Mouse (Mus musculus) intestine, embryonic 16.5 days (tissue): Measurements from ENCODE around the gene Gramd4. TPM values are rescaled to one million over a fixed set of nuclear protein-coding genes. Genes with fewer than 3 reads are reported as not detected.

Experiments
- ATAC-seq: fragments of 200-750 bp; cut with Nextera tagmentation; 2 replicates; pipeline ENCODE4 v1.8.0; 2017; ENCODE audit warnings: moderate TSS enrichment, moderate library complexity
- H3K27ac ChIP-seq: fragments of 300-500 bp; sonication (generic); 2 replicates; pipeline ENCODE4 v1.5.1; 2014; ENCODE audit warnings: mild to moderate bottlenecking, low read length
- H3K27me3 ChIP-seq: fragments of 300-500 bp; sonication (generic); replicated peaks from 2 replicates; pipeline ENCODE4 v1.6.1; 2014; ENCODE audit warnings: low read length, control low read depth, mixed read lengths; ENCODE audit not compliant: control insufficient read depth, insufficient read depth
- H3K36me3 ChIP-seq: fragments of 300-500 bp; sonication (generic); 2 replicates; pipeline ENCODE4 v1.6.1; 2014; ENCODE audit warnings: low read length, control low read depth; ENCODE audit not compliant: control insufficient read depth, insufficient read depth
- H3K4me1 ChIP-seq: fragments of 300-500 bp; sonication (generic); 2 replicates; pipeline ENCODE4 v1.6.1; 2014; ENCODE audit warnings: low read length, control low read depth, mixed read lengths; ENCODE audit not compliant: control insufficient read depth, insufficient read depth
- H3K4me2 ChIP-seq: fragments of 300-500 bp; sonication (generic); 2 replicates; pipeline ENCODE4 v1.6.1; 2014; ENCODE audit warnings: low read depth, low read length, control low read depth
- H3K4me3 ChIP-seq: fragments of 300-500 bp; sonication (generic); 2 replicates; pipeline ENCODE4 v1.5.1; 2014; ENCODE audit warnings: mild to moderate bottlenecking, low read length
- H3K9ac ChIP-seq: fragments of 300-500 bp; sonication (generic); 2 replicates; pipeline ENCODE4 v1.6.1; 2014; ENCODE audit warnings: low read depth, low read length
- H3K9me3 ChIP-seq: fragments of 300-500 bp; sonication (generic); 2 replicates; pipeline ENCODE4 v1.6.1; 2016; ENCODE audit warnings: low read length, control low read depth; ENCODE audit not compliant: control insufficient read depth
- WGBS: fragments of 180-500 bp; shearing (Covaris S2); extraction: QIAGEN DNeasy Blood & Tissue Kit; methylation state at CpG from one replicate; pipeline ENCODE4 v1.1.7; 2014; 5-methylcytosine and 5-hydroxymethylcytosine counted together
- polyA plus RNA-seq: library from polyadenylated mRNA; unstranded; fragments of >200 nt; fragmentation: Nextera tagmentation; extraction: Ambion mirVana; gene quantifications from 2 replicates; pipeline ENCODE4 v1.2.1, GENCODE M21; 2015

Gene Gramd4
- polyA plus RNA-seq, 1 experiment from 2014 or later = 9.1 TPM

DNA sequence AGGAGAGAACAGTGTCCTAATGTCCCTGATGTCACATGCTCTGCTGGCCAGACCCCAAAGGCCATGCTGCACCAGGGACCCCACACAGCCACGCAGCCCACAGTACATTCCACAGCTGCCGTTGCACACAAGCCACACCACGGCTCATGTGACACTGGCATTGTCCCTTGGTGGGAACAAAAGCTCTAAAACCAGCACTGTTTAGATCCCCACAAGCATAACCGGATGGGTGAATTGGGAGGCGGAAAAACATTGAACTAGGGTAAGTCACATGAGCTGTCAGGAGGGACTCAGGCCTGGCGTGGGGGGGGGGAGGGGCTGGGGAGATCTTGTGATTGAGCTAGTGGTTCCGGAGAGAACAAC lies 111.0 kb downstream of the Gramd4 start:
- no peak overlapping the region for H3K4me2 ChIP-seq
- no peaks in the 10 kb centered on the region for H3K27me3 ChIP-seq
- ATAC-seq = no peak
- 56% methylated on average over 7 of the region's 7 CpGs for WGBS
- no peak overlapping the region for H3K9ac ChIP-seq
- H3K36me3 ChIP-seq = no peaks in the 10 kb centered on the region
- no peaks in the 10 kb centered on the region for H3K9me3 ChIP-seq
- no peak overlapping the region for H3K27ac ChIP-seq
- H3K4me3 ChIP-seq = no peak overlapping the region
- H3K4me1 ChIP-seq = no peaks in the 10 kb centered on the region

DNA sequence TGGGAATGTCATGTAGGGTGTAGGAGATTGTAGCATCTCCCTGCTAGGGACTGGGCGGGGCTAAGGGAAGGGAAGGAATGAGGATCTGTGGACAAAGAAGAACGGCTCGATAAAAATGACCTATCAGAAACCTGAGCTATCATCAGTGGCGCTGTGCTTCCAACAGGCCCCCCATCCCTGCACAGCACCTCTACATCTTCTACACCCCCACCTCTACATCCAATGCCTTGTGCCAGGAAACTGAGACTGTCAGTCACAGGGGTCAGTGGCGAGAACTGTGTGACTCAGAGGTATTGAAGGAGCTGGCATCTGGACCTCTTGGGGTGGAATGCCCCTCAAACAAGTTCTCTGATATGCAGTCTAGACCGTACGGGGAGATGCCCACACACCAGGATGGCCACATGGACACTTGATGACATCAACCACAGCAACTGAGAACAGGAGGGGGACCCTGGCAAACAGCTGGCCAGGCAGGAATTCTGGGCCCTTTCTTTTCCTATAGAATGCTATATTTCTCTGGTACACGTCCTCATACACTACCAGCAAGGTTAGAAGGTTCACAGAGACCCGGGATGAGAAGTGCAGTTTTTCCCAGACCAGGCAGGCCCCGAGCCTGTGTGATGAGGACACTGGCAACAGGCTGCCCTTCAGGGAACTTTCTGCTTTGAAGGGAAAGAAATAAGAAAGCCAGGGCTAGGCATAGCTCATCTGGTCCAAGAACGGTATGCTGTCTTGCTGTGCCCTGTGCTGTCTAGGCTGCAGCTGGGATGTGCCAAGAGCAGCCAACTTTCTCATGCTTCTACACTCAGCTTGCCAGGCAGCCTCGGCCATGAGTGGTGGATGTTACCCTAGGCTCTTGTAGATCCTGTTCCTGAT lies 111.7 kb downstream of the Gramd4 start:
- Histone ChIP-seq H3K4me1 (no peaks in the 10 kb centered on the region), H3K9ac (no peak overlapping the region), H3K4me2 (no peak overlapping the region), H3K27ac (no peak overlapping the region), H3K36me3 (no peaks in the 10 kb centered on the region), H3K4me3 (no peak overlapping the region), H3K9me3 (no peaks in the 10 kb centered on the region), H3K27me3 (no peaks in the 10 kb centered on the region)
- ATAC-seq = 0 out of 2 replicates have a peak, but pooled peaks have one; percentile 24
- WGBS = 77% methylated on average over 12 of the region's 12 CpGs

DNA sequence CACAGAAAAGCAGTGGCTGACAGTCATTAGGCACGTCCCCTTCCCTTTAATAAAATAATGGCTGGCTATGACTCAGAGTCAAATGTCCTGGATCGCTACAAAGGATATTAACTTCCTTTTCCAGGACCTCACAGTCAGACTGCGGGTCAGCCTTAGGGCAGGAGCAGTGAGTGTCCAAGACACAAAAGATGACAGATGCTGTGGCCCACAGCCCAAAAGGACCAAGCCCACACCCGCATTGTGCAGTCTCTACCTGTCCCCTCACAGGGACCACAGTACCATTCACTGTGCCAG lies 112.3 kb downstream of the Gramd4 start:
- WGBS = 78% methylated on average over 4 of the region's 4 CpGs
- Histone ChIP-seq H3K9me3 (no peaks in the 10 kb centered on the region), H3K9ac (no peak overlapping the region), H3K27me3 (no peaks in the 10 kb centered on the region), H3K4me2 (no peak overlapping the region), H3K27ac (no peak overlapping the region), H3K36me3 (no peaks in the 10 kb centered on the region), H3K4me1 (no peaks in the 10 kb centered on the region), H3K4me3 (no peak overlapping the region)
- ATAC-seq = no peak

DNA sequence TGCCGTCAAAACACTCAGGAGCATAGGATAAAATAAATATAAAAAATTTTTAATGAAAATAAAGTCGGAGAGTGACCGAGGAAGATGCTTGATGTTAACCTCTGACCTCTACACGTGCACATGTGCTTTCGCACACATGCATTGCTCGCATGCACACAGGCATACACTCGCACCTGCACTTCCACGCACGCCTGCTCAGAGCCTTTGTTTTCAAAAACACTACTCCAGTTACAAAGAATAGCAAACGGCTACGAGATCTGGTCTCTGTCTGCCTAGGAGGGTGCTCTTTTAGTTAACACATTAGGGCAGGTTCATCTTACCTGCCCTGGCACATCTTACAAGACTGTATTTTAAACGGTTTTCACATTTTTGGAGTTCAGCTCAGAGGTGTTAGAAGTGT lies 113.8 kb downstream of the Gramd4 start:
- H3K9me3 ChIP-seq = no peaks in the 10 kb centered on the region
- H3K27me3 ChIP-seq = no peaks in the 10 kb centered on the region
- H3K4me2 ChIP-seq = no peak overlapping the region
- 80% methylated on average over 12 of the region's 12 CpGs for WGBS
- no peaks in the 10 kb centered on the region for H3K36me3 ChIP-seq
- no peak overlapping the region for H3K9ac ChIP-seq
- no peak overlapping the region for H3K27ac ChIP-seq
- no peak overlapping the region for H3K4me3 ChIP-seq
- no peak for ATAC-seq
- H3K4me1 ChIP-seq = no peaks in the 10 kb centered on the region

DNA sequence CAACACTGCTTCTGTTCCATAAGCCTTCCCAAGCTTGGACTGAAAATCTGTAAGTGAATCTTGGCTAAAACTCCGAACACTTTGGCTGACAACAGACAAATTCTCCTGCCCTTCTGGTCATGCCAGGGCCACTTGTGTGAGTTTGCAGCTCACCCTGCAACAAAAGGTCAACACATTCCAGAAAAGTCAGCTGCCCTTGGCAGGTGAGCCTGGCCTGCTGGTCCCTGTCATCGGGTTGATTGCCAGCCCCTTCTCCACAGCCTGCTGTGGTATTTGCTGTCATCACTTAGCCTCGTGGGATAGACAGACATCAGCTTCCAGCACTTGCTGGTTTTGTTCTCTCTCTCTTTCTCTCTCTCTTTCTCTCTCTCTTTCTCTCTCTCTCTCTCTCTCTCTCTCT lies 114.6 kb downstream of the Gramd4 start:
- ATAC-seq = no peak
- H3K27me3 ChIP-seq = no peaks in the 10 kb centered on the region
- no peak overlapping the region for H3K9ac ChIP-seq
- no peak overlapping the region for H3K4me2 ChIP-seq
- 48% methylated on average over 3 of the region's 3 CpGs for WGBS
- no peaks in the 10 kb centered on the region for H3K36me3 ChIP-seq
- H3K4me3 ChIP-seq = no peak overlapping the region
- H3K4me1 ChIP-seq = no peaks in the 10 kb centered on the region
- no peak overlapping the region for H3K27ac ChIP-seq
- no peaks in the 10 kb centered on the region for H3K9me3 ChIP-seq

DNA sequence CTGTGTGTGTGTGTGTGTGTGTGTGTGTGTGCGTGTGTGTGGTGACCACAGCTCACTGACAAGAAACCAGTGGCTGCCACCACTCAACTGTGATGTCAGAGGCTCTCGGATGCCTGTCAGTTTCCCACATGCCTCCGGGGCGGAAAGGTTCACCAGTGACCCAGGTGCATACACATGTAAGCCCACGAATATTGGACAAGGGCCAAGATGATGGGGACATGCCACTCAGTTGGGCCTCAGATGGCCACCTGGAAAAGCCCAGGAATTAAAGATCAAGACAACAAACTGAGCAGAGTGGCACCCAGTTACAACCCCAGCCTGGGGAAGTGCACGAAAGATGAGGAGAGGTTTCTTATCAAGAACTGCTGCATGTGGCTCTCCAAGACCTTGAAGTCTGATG lies 115.0 kb downstream of the Gramd4 start:
- H3K27me3 ChIP-seq = no peaks in the 10 kb centered on the region
- H3K4me1 ChIP-seq = no peaks in the 10 kb centered on the region
- H3K27ac ChIP-seq = no peak overlapping the region
- H3K4me3 ChIP-seq = no peak overlapping the region
- no peaks in the 10 kb centered on the region for H3K36me3 ChIP-seq
- WGBS = 68% methylated on average over 5 of the region's 6 CpGs
- H3K4me2 ChIP-seq = no peak overlapping the region
- no peaks in the 10 kb centered on the region for H3K9me3 ChIP-seq
- no peak for ATAC-seq
- no peak overlapping the region for H3K9ac ChIP-seq

DNA sequence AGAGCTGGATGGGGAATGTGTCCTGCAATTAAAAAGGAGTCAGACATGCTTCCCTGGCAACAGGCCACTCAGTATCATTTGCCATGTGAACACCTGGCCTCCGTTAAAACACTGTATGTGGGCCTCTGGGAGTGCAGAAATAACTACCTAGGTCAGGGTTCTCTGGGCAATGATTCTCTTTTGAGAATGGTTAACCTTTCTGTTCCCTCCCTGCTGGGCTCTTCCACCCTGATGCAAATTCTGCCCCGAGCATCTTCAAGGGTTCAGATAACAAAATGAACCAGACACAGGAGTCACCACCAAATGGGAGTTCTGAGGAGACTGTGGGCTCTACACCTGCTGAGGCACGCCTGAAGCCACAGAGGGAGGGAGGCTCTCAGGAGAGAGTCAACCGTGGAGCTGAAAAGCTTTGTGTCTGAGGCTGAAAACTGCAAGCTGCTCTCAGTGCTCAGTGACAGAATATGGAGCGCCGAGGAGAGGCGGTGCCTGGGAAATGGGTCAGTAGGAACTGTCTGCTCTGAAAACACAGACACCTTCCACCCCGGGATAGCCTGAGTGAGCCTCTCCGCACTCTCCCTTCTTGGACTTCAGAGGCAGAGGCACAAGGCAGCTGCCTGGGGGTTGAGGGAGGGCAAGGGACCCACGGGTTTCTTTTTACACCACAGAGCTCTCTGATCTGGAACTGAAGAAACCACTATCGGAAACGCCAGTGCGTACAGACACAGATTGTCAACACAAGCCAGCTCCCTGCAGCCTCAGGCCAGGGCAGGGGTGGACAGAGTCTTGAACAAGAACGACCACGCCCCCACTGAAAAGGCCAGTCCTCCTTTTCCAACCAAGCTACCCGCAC lies 115.9 kb downstream of the Gramd4 start:
- H3K4me1 ChIP-seq = no peaks in the 10 kb centered on the region
- no peak overlapping the region for H3K9ac ChIP-seq
- H3K4me2 ChIP-seq = no peak overlapping the region
- 42% methylated on average over 16 of the region's 16 CpGs for whole genome bisulfite sequencing
- no peaks in the 10 kb centered on the region for H3K27me3 ChIP-seq
- ATAC-seq = no peak
- no peaks in the 10 kb centered on the region for H3K36me3 ChIP-seq
- no peaks in the 10 kb centered on the region for H3K9me3 ChIP-seq
- H3K27ac ChIP-seq = no peak overlapping the region
- H3K4me3 ChIP-seq = no peak overlapping the region

DNA sequence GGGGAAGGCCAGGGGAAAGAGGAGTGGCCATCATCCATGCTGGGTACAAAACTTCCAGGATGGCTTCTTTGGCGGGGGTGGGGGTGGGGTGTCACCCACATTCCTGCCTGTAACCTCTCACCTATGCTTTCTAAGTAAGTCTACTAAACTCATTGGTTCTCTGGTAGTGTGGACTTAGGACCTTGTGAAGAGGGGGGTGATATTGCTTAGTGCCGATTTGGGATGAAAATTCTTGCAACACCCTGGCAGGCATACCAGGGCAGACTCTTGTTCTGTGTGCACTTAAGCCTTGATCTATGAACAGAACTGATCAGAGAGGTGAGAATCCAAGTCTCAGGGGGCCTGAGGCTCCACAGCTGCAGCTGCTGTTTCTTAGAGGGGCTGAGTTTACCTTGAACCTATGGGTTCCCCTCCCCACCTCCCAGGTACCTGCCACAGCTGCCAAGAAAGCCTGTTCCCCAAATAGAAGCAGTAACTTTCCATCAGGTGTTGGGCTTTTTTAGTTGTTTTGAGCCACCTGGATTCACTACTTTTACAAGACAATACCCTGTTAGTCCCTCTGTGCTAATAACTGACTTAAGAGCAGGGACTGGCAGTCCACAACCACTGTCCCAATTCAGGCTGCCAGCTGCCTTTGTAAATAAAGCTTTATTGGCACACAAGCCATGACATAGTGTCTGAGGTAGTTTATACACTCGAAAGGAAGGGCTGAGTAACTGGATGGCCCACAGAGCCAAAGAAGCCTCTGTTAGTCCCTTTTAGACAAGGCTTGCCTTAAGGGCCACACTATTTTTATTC lies 118.0 kb downstream of the Gramd4 start:
- Histone ChIP-seq H3K9me3 (no peaks in the 10 kb centered on the region), H3K27ac (no peak overlapping the region), H3K9ac (no peak overlapping the region), H3K27me3 (no peaks in the 10 kb centered on the region), H3K4me3 (no peak overlapping the region), H3K4me1 (no peaks in the 10 kb centered on the region), H3K36me3 (no peaks in the 10 kb centered on the region), H3K4me2 (no peak overlapping the region)
- WGBS = 66% methylated on average over 3 of the region's 3 CpGs
- peak; percentile 34; the same call in 1 of the 2 replicates for ATAC-seq

DNA sequence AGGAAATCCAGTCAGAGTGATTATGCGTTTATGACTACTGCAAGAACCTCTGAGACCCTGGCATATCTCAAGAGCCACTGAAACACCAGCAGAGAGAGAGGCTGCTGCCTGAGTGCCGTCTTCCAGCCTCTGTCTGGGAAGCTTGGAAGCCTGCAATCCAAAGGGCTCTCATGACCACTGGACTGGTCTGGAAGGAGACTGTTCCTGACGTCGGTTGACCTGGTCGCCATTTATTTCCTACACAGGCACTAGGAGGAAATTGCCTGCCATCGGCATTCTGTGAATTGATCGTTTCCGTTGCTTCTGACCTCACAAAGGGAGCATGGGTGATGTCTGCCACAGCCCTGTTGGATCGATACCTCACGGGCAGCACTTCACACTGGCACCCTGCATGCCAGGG lies 118.7 kb downstream of the Gramd4 start:
- Histone ChIP-seq H3K9ac (no peak overlapping the region), H3K4me3 (no peak overlapping the region), H3K4me2 (no peak overlapping the region), H3K9me3 (no peaks in the 10 kb centered on the region), H3K27ac (no peak overlapping the region), H3K36me3 (no peaks in the 10 kb centered on the region), H3K4me1 (no peaks in the 10 kb centered on the region), H3K27me3 (no peaks in the 10 kb centered on the region)
- 74% methylated on average over 10 of the region's 10 CpGs for WGBS
- no peak for ATAC-seq
